Mouse (Mus musculus) forebrain, embryonic 14.5 days (tissue): ENCODE results near the gene Zfp36l1. TPM values are rescaled to one million over a fixed set of nuclear protein-coding genes. Genes with fewer than 3 reads are reported as not detected.

Experiments used
- ATAC-seq: fragments of 200-750 bp; cut with Nextera tagmentation; 2 replicates; pipeline ENCODE4 v1.8.0; 2017; ENCODE audit warnings: mild to moderate bottlenecking, moderate library complexity
- DNase-seq: peaks from one replicate; pipeline ENCODE4 v3.0.0-alpha.2; 2015; ENCODE audit warnings: low spot score
- H3K27ac ChIP-seq: fragments of 300-500 bp; sonication (generic); 2 replicates; pipeline ENCODE4 v1.5.1; 2014; ENCODE audit warnings: low read depth, mild to moderate bottlenecking, control low read depth, low read length, moderate library complexity
- H3K27me3 ChIP-seq: fragments of 300-500 bp; sonication (generic); replicated peaks from 2 replicates; pipeline ENCODE4 v1.6.1; 2014; ENCODE audit warnings: low read length, control low read depth, mixed read lengths; ENCODE audit not compliant: control insufficient read depth, insufficient read depth
- H3K36me3 ChIP-seq: fragments of 300-500 bp; sonication (generic); 2 replicates; pipeline ENCODE4 v1.6.1; 2014; ENCODE audit warnings: low read length, control low read depth; ENCODE audit not compliant: control insufficient read depth, insufficient read depth
- H3K4me1 ChIP-seq: fragments of 300-500 bp; sonication (generic); 2 replicates; pipeline ENCODE4 v1.6.1; 2014; ENCODE audit warnings: antibody characterized with exemption, low read length, control low read depth; ENCODE audit not compliant: control insufficient read depth, insufficient read depth
- H3K4me2 ChIP-seq: fragments of 300-500 bp; sonication (generic); 2 replicates; pipeline ENCODE4 v1.6.1; 2014; ENCODE audit warnings: mild to moderate bottlenecking, control low read depth, low read length
- H3K4me3 ChIP-seq: fragments of 300-500 bp; sonication (generic); 2 replicates; pipeline ENCODE4 v1.5.1; 2014; ENCODE audit warnings: low read depth, low read length, control low read depth
- H3K9ac ChIP-seq: fragments of 300-500 bp; sonication (generic); 2 replicates; pipeline ENCODE4 v1.6.1; 2014; ENCODE audit warnings: mild to moderate bottlenecking, low read length, control low read depth, moderate library complexity
- H3K9me3 ChIP-seq: fragments of 300-500 bp; sonication (generic); replicated peaks from 2 replicates; pipeline ENCODE4 v1.6.1; 2016; ENCODE audit warnings: low read length, control low read depth, mixed read lengths; ENCODE audit not compliant: control insufficient read depth
- WGBS: fragments of 180-500 bp; shearing (Covaris S2); extraction: QIAGEN DNeasy Blood & Tissue Kit; methylation state at CpG from one replicate; pipeline ENCODE4 v1.1.7; 2014; 5-methylcytosine and 5-hydroxymethylcytosine counted together
- polyA plus RNA-seq: library from polyadenylated mRNA; unstranded; fragments of >200 nt; fragmentation: Nextera tagmentation; extraction: Ambion mirVana; gene quantifications from 2 replicates; pipeline ENCODE4 v1.2.1, GENCODE M21; 2014

Zfp36l1 gene
- polyA plus RNA-seq, 1 experiment from 2014 or later: 45.5 TPM

DNA sequence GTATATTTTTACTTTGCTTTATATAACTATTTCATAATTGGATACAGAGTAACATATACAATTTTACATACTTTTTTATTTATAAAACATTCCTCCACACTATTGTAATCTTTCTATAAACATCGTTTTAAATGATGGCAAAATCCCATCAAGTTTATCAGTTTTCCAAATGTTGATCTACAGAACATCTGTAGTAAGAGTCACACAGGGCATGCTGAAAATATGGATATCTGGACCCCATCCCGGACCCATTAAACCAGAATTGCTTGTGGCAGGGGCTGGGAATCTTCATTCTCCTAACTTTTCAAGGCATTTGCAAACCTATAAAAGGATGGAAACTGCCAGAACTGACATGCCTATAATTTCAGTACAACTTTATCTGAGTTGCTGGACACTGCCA is 38.5 kb downstream of the Zfp36l1 start:
- H3K4me1 ChIP-seq: peaks cover 6% of the 10 kb centered on the region; the same call in 1 of the 2 replicates
- 88% methylated on average over 2 of the region's 2 CpGs for WGBS
- H3K9me3 ChIP-seq: no peaks in the 10 kb centered on the region
- DNase-seq (no peak), ATAC-seq (no peak)
- H3K9ac ChIP-seq: no peak overlapping the region
- H3K36me3 ChIP-seq: no peaks in the 10 kb centered on the region
- no peak overlapping the region for H3K4me3 ChIP-seq
- no peaks in the 10 kb centered on the region for H3K27me3 ChIP-seq
- no peak overlapping the region for H3K27ac ChIP-seq
- no peak overlapping the region for H3K4me2 ChIP-seq

DNA sequence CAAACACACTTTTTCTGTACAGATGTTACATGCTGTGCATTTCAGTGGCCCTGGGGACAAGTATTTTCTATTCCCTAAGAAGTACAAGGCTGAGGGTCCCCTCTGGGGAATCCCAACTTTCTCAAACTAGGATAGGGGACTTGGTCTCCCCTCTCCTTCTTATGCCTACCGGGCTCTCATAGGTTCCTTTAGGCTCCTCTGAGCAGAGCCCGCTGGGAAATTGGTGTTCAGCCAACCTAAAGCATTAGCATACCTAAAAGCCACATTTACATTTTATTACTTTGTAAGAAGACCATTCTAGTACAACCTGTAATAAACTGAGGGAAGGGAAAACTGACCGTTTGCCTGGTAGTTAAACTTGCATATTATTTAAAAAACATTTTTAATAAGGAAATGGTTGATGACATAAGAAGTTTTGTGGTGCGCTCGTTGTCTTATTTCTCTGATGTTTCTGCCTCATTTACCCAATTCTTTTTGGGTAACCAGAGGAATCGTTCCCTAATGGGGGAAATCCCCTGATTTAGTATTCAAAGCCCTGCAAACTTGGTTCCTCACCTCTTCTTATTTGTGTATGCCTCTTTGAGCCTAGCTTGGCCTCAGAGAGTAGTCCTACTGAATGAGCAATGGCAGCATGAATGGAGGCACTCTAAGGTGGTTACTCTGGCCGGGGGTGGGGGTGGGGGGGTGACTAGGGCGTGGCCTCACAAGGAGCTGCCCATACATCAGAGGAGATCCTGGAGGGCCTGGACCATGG is 42.1 kb downstream of the Zfp36l1 start:
- Histone ChIP-seq H3K36me3 (no peaks in the 10 kb centered on the region), H3K4me2 (no peak overlapping the region), H3K9ac (no peak overlapping the region), H3K4me1 (peaks cover 6% of the 10 kb centered on the region; the same call in 1 of the 2 replicates), H3K9me3 (no peaks in the 10 kb centered on the region), H3K4me3 (no peak overlapping the region), H3K27me3 (no peaks in the 10 kb centered on the region), H3K27ac (no peak overlapping the region)
- WGBS: 6% methylated on average over 8 of the region's 8 CpGs
- ATAC-seq: peak; percentile 84
- peak; percentile 84 for DNase-seq

DNA sequence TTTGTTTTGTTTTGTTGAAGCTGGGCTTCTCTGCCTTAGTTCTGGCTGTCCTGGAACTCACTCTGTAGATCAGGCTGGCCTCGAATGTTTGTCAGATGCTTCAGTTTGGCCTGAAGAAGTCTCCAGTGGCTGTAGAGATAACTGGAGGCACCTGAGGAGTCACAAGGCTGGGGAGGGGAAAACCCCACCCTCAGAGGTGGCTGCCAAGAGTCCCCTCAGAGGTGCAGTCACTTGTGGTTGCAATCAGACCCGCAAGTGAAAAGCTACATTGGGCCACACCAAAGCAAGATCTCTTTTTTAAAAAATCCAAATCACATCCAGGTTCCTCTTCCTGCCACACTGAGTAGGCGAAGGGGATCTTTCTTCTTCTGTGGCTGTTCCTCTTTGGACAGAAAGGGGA is 43.8 kb downstream of the Zfp36l1 start:
- H3K27me3 ChIP-seq: no peaks in the 10 kb centered on the region
- peaks cover 15% of the 10 kb centered on the region for H3K4me1 ChIP-seq
- H3K36me3 ChIP-seq: no peaks in the 10 kb centered on the region
- H3K4me3 ChIP-seq: no peak overlapping the region
- 66% methylated on average over 3 of the region's 3 CpGs for WGBS
- H3K4me2 ChIP-seq: no peak overlapping the region
- ATAC-seq (no peak), DNase-seq (no peak)
- no peak overlapping the region for H3K27ac ChIP-seq
- H3K9me3 ChIP-seq: no peaks in the 10 kb centered on the region
- no peak overlapping the region for H3K9ac ChIP-seq

GRCm38 (mm10) chr12:80068016-80068415 is 44.8 kb downstream of the Zfp36l1 start:
- ATAC-seq (no peak), DNase-seq (no peak)
- Histone ChIP-seq H3K9ac (no peak overlapping the region), H3K4me1 (peaks cover 25% of the 10 kb centered on the region), H3K36me3 (no peaks in the 10 kb centered on the region), H3K4me3 (no peak overlapping the region), H3K27me3 (no peaks in the 10 kb centered on the region), H3K27ac (no peak overlapping the region), H3K9me3 (no peaks in the 10 kb centered on the region), H3K4me2 (no peak overlapping the region)
- 64% methylated on average over 7 of the region's 7 CpGs for WGBS

- Histone ChIP-seq H3K9me3 (no peaks in the 10 kb centered on the region), H3K27me3 (no peaks in the 10 kb centered on the region), H3K36me3 (no peaks in the 10 kb centered on the region), H3K4me2 (no peak overlapping the region), H3K4me1 (peaks cover 37% of the 10 kb centered on the region), H3K27ac (peak overlapping the region; percentile 36; the same call in 1 of the 2 replicates), H3K4me3 (no peak overlapping the region), H3K9ac (no peak overlapping the region)
- DNase-seq (no peak), ATAC-seq (no peak)
- 58% methylated on average over 8 of the region's 8 CpGs for WGBS
These were observed 47.8 kb downstream of the Zfp36l1 start for GRCm38 (mm10) chr12:80065049-80065448.

GRCm38 (mm10) chr12:80064306-80064705 is 48.5 kb downstream of the Zfp36l1 start:
- 13% methylated on average over 4 of the region's 4 CpGs for WGBS
- Histone ChIP-seq H3K9ac (no peak overlapping the region), H3K27ac (peak overlapping the region; percentile 91), H3K4me3 (no peak overlapping the region), H3K4me2 (no peak overlapping the region), H3K4me1 (peaks cover 36% of the 10 kb centered on the region), H3K36me3 (no peaks in the 10 kb centered on the region), H3K9me3 (no peaks in the 10 kb centered on the region), H3K27me3 (no peaks in the 10 kb centered on the region)
- DNase-seq: peak; percentile 63
- no peak for ATAC-seq

DNA sequence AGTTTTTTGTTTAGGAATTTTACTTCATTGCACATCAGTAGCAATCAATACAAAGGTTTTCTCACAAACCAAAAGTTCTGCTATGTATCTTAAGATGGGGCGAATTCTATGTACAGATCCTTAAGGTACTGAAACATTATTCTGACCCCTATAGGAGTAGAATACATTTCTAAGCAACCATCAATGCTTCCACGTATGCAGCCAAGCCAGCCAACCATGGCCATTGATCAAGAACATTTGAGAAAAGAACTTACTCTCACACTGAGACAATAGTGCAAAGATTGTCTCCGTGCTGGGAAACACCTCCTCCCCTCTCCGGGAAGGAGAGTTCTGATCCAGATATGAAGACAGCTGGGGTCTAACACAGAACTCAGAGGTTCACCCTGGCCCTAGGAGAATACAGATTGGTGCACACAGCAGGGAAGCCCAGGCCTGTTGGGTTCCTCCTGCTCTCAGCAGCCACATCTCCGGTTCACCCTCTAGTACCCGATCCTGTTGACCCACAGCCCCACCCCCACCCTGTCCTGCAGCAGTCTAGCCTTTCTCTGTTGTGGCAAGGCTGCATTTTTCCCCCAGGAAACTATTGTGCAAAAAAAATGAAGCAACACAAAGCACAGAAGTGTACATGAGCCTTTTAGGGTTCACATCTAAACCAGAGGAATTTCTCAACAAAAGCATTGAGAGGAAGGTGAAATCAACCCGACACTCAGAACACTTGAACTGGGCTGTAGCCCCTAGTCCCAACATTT is 49.2 kb downstream of the Zfp36l1 start:
- H3K9ac ChIP-seq: no peak overlapping the region
- ATAC-seq (no peak), DNase-seq (no peak)
- H3K9me3 ChIP-seq: no peaks in the 10 kb centered on the region
- H3K4me2 ChIP-seq: no peak overlapping the region
- H3K27me3 ChIP-seq: no peaks in the 10 kb centered on the region
- no peaks in the 10 kb centered on the region for H3K36me3 ChIP-seq
- 13% methylated on average over 7 of the region's 7 CpGs for WGBS
- H3K4me3 ChIP-seq: no peak overlapping the region
- H3K27ac ChIP-seq: peak overlapping the region; percentile 91
- peaks cover 36% of the 10 kb centered on the region for H3K4me1 ChIP-seq

GRCm38 (mm10) chr12:80062410-80063401 is 50.1 kb downstream of the Zfp36l1 start:
- Histone ChIP-seq H3K36me3 (no peaks in the 10 kb centered on the region), H3K4me3 (no peak overlapping the region), H3K4me2 (peak overlapping the region; percentile 31), H3K9ac (peak overlapping the region; percentile 32; the same call in 1 of the 2 replicates), H3K9me3 (no peaks in the 10 kb centered on the region), H3K27me3 (no peaks in the 10 kb centered on the region), H3K4me1 (peaks cover 36% of the 10 kb centered on the region), H3K27ac (peak overlapping the region; percentile 91)
- DNase-seq: peak; percentile 95
- WGBS: 0% methylated on average over 6 of the region's 6 CpGs
- peak; percentile 94 for ATAC-seq
